Mouse (Mus musculus): ENCODE measurements around the gene Ccrl2. TPM values are rescaled to one million over a fixed set of nuclear protein-coding genes. Genes with fewer than 3 reads are reported as not detected.

Gene Ccrl2
- polyA plus RNA-seq, 1 experiment from 2014 or later = 0.61 TPM

GRCm38 (mm10) chr9:111072971-111073370, 15.7 kb upstream of the Ccrl2 start:
- H3K27ac ChIP-seq (ENCODE audit: low read depth, low read length) = no peak overlapping the region
- no peak overlapping the region for H3K4me2 ChIP-seq (replicated peaks; ENCODE audit: low read depth, low read length)
- no peaks in the 10 kb centered on the region for H3K4me1 ChIP-seq (ENCODE audit: control insufficient read depth, insufficient read depth, low read length)
- ATAC-seq (ENCODE audit: low FRiP score, low TSS enrichment) = no peak
- H3K9ac ChIP-seq (ENCODE audit: low read depth, low read length) = no peak overlapping the region
- no peaks in the 10 kb centered on the region for H3K36me3 ChIP-seq (ENCODE audit: control insufficient read depth, insufficient read depth, low read length)
- H3K9me3 ChIP-seq (ENCODE audit: control insufficient read depth, low read length) = peaks cover 14% of the 10 kb centered on the region
- no peak overlapping the region for H3K4me3 ChIP-seq (ENCODE audit: low read length)
- whole genome bisulfite sequencing = 79% methylated on average over 4 of the region's 4 CpGs
- H3K27me3 ChIP-seq (ENCODE audit: control insufficient read depth, insufficient read depth, low read length) = no peaks in the 10 kb centered on the region

DNA sequence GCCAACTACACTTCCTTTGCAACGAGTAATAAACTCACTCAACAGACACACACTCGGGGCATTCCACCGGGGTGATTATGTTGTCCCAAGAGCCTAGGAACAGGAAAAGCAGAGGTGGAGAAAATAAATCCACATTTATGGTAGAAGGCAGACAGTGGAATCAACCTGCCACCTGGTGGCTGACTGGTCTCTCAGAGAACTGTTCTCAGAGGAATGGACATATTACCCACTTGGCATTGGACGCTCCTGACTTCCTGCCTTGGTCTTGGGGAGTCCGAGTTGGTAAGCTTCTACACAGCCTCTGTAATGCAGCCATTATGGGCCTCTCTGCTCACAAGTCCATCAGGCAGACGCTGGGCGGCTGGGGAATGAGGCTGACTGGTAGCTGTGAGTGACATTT, 14.9 kb upstream of the Ccrl2 start:
- Histone ChIP-seq H3K36me3 (ENCODE audit: control insufficient read depth, insufficient read depth, low read length) (no peaks in the 10 kb centered on the region), H3K4me1 (ENCODE audit: control insufficient read depth, insufficient read depth, low read length) (no peaks in the 10 kb centered on the region), H3K27ac (ENCODE audit: low read depth, low read length) (no peak overlapping the region), H3K9me3 (ENCODE audit: control insufficient read depth, low read length) (peaks cover 10% of the 10 kb centered on the region), H3K4me2 (replicated peaks; ENCODE audit: low read depth, low read length) (no peak overlapping the region), H3K27me3 (ENCODE audit: control insufficient read depth, insufficient read depth, low read length) (no peaks in the 10 kb centered on the region), H3K9ac (ENCODE audit: low read depth, low read length) (no peak overlapping the region), H3K4me3 (ENCODE audit: low read length) (no peak overlapping the region)
- no peak for ATAC-seq (ENCODE audit: low FRiP score, low TSS enrichment)
- WGBS = 37% methylated on average over 7 of the region's 7 CpGs

GRCm38 (mm10) chr9:111070546-111070961, 13.2 kb upstream of the Ccrl2 start:
- ATAC-seq (ENCODE audit: low FRiP score, low TSS enrichment) = no peak
- H3K4me1 ChIP-seq (ENCODE audit: control insufficient read depth, insufficient read depth, low read length) = no peaks in the 10 kb centered on the region
- no peaks in the 10 kb centered on the region for H3K36me3 ChIP-seq (ENCODE audit: control insufficient read depth, insufficient read depth, low read length)
- no peak overlapping the region for H3K9ac ChIP-seq (ENCODE audit: low read depth, low read length)
- peaks cover 10% of the 10 kb centered on the region for H3K9me3 ChIP-seq (ENCODE audit: control insufficient read depth, low read length)
- no peak overlapping the region for H3K4me2 ChIP-seq (replicated peaks; ENCODE audit: low read depth, low read length)
- no peak overlapping the region for H3K27ac ChIP-seq (ENCODE audit: low read depth, low read length)
- 36% methylated on average over 4 of the region's 4 CpGs for WGBS
- H3K27me3 ChIP-seq (ENCODE audit: control insufficient read depth, insufficient read depth, low read length) = no peaks in the 10 kb centered on the region
- H3K4me3 ChIP-seq (ENCODE audit: low read length) = no peak overlapping the region

DNA sequence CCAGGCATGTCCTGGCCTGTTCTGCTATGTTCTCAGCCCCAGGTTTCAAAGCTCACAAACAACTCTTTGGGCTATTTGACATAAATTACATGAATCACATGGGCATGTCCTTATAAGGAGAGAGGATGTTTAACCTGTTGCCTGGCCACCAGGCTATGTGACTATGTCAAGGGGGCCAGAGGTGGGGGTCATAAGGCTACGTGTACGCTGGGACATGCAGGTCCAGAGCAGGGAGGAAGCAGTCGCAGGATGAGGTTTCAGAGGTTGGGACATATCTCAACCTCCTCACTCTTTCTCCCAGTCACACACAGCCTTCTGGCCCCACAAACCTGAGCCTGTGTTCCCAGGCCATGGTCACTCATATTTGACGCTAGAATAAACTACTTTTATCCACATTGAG, 9.7 kb upstream of the Ccrl2 start:
- Histone ChIP-seq H3K36me3 (ENCODE audit: control insufficient read depth, insufficient read depth, low read length) (no peaks in the 10 kb centered on the region), H3K4me2 (replicated peaks; ENCODE audit: low read depth, low read length) (no peak overlapping the region), H3K4me1 (ENCODE audit: control insufficient read depth, insufficient read depth, low read length) (no peaks in the 10 kb centered on the region), H3K27ac (ENCODE audit: low read depth, low read length) (no peak overlapping the region), H3K27me3 (ENCODE audit: control insufficient read depth, insufficient read depth, low read length) (no peaks in the 10 kb centered on the region), H3K9ac (ENCODE audit: low read depth, low read length) (no peak overlapping the region), H3K9me3 (ENCODE audit: control insufficient read depth, low read length) (no peaks in the 10 kb centered on the region), H3K4me3 (ENCODE audit: low read length) (no peak overlapping the region)
- ATAC-seq (ENCODE audit: low FRiP score, low TSS enrichment) = no peak
- WGBS = 76% methylated on average over 4 of the region's 4 CpGs

DNA sequence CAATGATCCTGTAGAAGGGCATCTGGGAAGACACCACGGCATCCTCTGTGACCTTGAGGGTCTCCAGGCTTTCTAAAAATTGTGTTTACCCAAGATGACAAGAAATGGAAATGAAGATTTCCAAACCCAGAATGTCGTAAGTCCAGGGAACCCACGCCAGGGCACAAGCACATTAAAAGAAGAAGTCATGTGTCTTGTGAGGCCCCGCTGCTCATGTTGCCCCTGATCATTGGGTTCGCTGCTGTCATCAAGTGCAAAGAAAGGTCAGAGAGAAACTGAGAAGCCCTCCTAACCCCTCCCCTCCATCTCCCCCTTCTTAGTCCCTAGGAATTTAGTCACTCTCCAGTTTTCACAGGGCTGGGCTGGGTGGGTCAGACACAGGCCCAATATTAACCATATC, 5.5 kb upstream of the Ccrl2 start:
- Histone ChIP-seq H3K4me1 (ENCODE audit: control insufficient read depth, insufficient read depth, low read length) (no peaks in the 10 kb centered on the region), H3K27me3 (ENCODE audit: control insufficient read depth, insufficient read depth, low read length) (no peaks in the 10 kb centered on the region), H3K27ac (ENCODE audit: low read depth, low read length) (no peak overlapping the region), H3K4me2 (replicated peaks; ENCODE audit: low read depth, low read length) (no peak overlapping the region), H3K9ac (ENCODE audit: low read depth, low read length) (no peak overlapping the region), H3K4me3 (ENCODE audit: low read length) (no peak overlapping the region), H3K36me3 (ENCODE audit: control insufficient read depth, insufficient read depth, low read length) (no peaks in the 10 kb centered on the region), H3K9me3 (ENCODE audit: control insufficient read depth, low read length) (no peaks in the 10 kb centered on the region)
- no peak for ATAC-seq (ENCODE audit: low FRiP score, low TSS enrichment)
- 42% methylated on average over 5 of the region's 5 CpGs for WGBS

DNA sequence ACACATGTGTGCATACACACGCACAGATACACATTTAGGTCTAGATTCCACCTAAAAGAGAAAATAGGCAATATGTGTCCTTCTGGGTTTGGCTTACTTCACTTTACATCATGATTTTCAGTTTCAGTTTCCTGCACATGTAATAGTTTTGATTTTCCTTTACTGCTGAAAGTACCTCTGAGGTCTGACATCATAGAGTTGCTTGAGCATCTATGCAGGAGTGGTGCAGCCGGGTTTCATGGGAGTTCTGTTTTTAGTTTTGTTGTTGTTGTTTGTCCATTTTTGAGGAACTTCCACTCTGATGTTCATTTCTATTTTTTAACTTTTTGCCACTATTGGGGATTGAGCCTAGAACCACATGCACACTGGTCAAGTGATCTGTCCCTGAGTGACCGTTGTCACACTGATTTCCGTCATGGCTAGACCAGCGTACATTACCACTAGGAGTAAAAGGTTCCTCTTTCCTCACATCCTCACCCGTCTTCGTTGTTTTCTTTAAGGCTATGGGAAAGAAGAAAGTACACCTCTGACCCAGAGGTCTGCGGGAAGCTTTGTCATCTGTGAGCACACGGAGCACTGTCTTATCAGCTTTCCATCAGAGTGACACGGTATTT, 1.7 kb upstream of the Ccrl2 start:
- Histone ChIP-seq H3K4me2 (replicated peaks; ENCODE audit: low read depth, low read length) (no peak overlapping the region), H3K27ac (ENCODE audit: low read depth, low read length) (no peak overlapping the region), H3K27me3 (ENCODE audit: control insufficient read depth, insufficient read depth, low read length) (no peaks in the 10 kb centered on the region), H3K9me3 (ENCODE audit: control insufficient read depth, low read length) (no peaks in the 10 kb centered on the region), H3K4me3 (ENCODE audit: low read length) (no peak overlapping the region), H3K9ac (ENCODE audit: low read depth, low read length) (no peak overlapping the region), H3K36me3 (ENCODE audit: control insufficient read depth, insufficient read depth, low read length) (no peaks in the 10 kb centered on the region), H3K4me1 (ENCODE audit: control insufficient read depth, insufficient read depth, low read length) (peaks cover 11% of the 10 kb centered on the region; the same call in 1 of the 2 replicates)
- WGBS = 43% methylated on average over 10 of the region's 10 CpGs
- ATAC-seq (ENCODE audit: low FRiP score, low TSS enrichment) = no peak

DNA sequence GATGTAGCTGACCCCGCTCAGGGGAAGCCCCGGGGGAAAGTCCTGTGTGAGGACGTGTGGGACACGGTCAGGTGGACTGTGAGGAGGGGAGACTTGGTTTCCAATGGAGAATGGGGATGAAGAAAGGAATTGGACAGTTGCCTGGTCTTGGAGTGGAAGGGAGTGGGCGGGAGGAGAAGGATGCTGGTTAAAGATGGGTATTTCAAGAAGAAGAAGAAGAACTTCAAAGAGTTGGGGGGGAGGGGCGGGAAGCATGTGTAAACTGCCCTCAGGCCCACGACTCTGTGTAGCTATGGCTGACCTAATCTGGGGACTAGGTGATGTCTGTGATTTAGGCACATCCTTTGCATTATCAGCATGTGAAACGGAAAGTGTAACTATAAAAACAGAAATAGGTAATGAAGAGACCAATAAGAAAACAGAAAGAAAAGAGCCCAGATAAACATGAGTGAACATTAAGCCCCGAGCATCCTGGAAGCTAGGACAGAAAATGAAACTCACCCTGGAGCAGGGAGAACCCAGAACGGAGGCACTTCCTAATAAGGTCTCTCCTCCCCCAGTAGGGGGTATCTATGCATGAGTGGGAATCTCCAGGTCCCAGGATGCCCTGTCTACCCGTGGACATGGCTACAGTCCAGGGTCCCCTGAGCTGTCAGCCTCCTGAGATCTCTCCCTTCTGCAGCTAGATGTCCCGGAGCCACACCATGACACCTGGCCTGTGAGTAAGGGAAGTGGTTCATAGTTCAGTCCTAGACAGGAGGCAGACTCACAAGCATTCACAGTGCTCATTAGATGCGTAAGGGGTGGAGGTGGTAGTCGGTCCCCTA, 438 bp upstream of the Ccrl2 start:
- ATAC-seq (ENCODE audit: low FRiP score, low TSS enrichment) = no peak
- Histone ChIP-seq H3K27ac (ENCODE audit: low read depth, low read length) (no peak overlapping the region), H3K27me3 (ENCODE audit: control insufficient read depth, insufficient read depth, low read length) (no peaks in the 10 kb centered on the region), H3K9me3 (ENCODE audit: control insufficient read depth, low read length) (no peaks in the 10 kb centered on the region), H3K4me3 (ENCODE audit: low read length) (no peak overlapping the region), H3K9ac (ENCODE audit: low read depth, low read length) (no peak overlapping the region), H3K4me1 (ENCODE audit: control insufficient read depth, insufficient read depth, low read length) (peaks cover 11% of the 10 kb centered on the region; the same call in 1 of the 2 replicates), H3K36me3 (ENCODE audit: control insufficient read depth, insufficient read depth, low read length) (no peaks in the 10 kb centered on the region), H3K4me2 (replicated peaks; ENCODE audit: low read depth, low read length) (peak overlapping the region; percentile 77)
- 53% methylated on average over 14 of the region's 14 CpGs for WGBS

DNA sequence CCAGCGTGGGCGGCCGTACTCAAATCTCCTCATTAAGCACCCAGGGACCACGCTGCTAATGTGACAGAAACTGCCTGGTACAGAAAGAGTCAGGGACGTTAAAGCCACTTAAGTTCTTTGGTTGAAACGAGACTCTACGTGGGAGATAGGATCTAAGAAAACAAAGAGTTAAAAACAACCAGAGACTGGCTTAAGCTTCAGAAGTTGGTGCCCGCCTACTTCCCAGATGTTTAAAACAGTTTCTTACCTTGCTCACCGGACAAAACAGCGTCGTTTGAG, 861 bp downstream of the Ccrl2 start:
- no peak overlapping the region for H3K27ac ChIP-seq (ENCODE audit: low read depth, low read length)
- 6% methylated on average over 11 of the region's 11 CpGs for WGBS

GRCm38 (mm10) chr9:111055800-111056518, 1.4 kb downstream of the Ccrl2 start:
- Histone ChIP-seq H3K27ac (ENCODE audit: low read depth, low read length) (no peak overlapping the region), H3K9ac (ENCODE audit: low read depth, low read length) (0 out of 2 replicates have a peak overlapping the region, but pooled peaks have one; percentile 42), H3K27me3 (ENCODE audit: control insufficient read depth, insufficient read depth, low read length) (no peaks in the 10 kb centered on the region), H3K4me3 (ENCODE audit: low read length) (peak overlapping the region; percentile 41), H3K9me3 (ENCODE audit: control insufficient read depth, low read length) (no peaks in the 10 kb centered on the region), H3K4me2 (replicated peaks; ENCODE audit: low read depth, low read length) (peak overlapping the region; percentile 77), H3K4me1 (ENCODE audit: control insufficient read depth, insufficient read depth, low read length) (peaks cover 11% of the 10 kb centered on the region; the same call in 1 of the 2 replicates), H3K36me3 (ENCODE audit: control insufficient read depth, insufficient read depth, low read length) (no peaks in the 10 kb centered on the region)
- ATAC-seq (ENCODE audit: low FRiP score, low TSS enrichment) = no peak
- WGBS = 69% methylated on average over 29 of the region's 29 CpGs

More for the DNA sequence above, 861 bp downstream of the Ccrl2 start:
- H3K4me2 ChIP-seq (replicated peaks; ENCODE audit: low read depth, low read length) = peak overlapping the region; percentile 77
- no peak for ATAC-seq (ENCODE audit: low FRiP score, low TSS enrichment)
- H3K36me3 ChIP-seq (ENCODE audit: control insufficient read depth, insufficient read depth, low read length) = no peaks in the 10 kb centered on the region
- H3K4me3 ChIP-seq (ENCODE audit: low read length) = peak overlapping the region; percentile 41
- no peaks in the 10 kb centered on the region for H3K27me3 ChIP-seq (ENCODE audit: control insufficient read depth, insufficient read depth, low read length)
- H3K4me1 ChIP-seq (ENCODE audit: control insufficient read depth, insufficient read depth, low read length) = peaks cover 11% of the 10 kb centered on the region; the same call in 1 of the 2 replicates
- no peaks in the 10 kb centered on the region for H3K9me3 ChIP-seq (ENCODE audit: control insufficient read depth, low read length)
- peak overlapping the region; percentile 42; the same call in 1 of the 2 replicates for H3K9ac ChIP-seq (ENCODE audit: low read depth, low read length)
